Mouse (Mus musculus): ENCODE results near the gene Tmem245. TPM values are rescaled to one million over a fixed set of nuclear protein-coding genes. Genes with fewer than 3 reads are reported as not detected.

The Tmem245 gene
- polyA plus RNA-seq, 1 experiment from 2014 or later, result 11.8 TPM

DNA sequence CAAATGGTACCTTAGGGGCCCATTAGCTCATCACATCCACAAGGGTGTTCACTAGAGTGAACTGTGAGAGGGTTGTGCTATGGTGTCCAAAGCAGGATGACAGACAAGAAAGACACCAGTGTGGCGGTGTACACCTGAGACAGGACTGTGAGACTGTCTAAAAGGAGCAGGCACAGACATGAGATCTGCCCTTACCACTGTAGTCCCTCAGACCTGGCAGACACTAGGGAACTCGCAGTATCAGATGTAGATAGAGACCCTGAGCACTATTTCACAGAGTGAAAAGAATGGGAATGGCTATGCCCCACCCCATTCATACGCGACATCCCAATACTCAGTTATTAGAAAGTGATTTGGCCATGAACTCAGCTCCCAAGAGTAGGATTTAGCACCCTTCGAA lies 91.3 kb downstream of the Tmem245 start:
- no peak overlapping the region for H3K27ac ChIP-seq (ENCODE audit: low read length)
- no peak overlapping the region for H3K4me2 ChIP-seq (replicated peaks; ENCODE audit: low read depth, low read length)
- 0 out of 2 replicates have a peak, but pooled peaks cover 2% of the 10 kb centered on the region for H3K4me1 ChIP-seq (ENCODE audit: control insufficient read depth, insufficient read depth, low read length)
- no peaks in the 10 kb centered on the region for H3K36me3 ChIP-seq (ENCODE audit: control insufficient read depth, insufficient read depth, low read length)
- no peak overlapping the region for H3K4me3 ChIP-seq (ENCODE audit: low read depth, low read length)
- H3K9ac ChIP-seq (replicated peaks; ENCODE audit: low read depth, low read length), result no peak overlapping the region
- 88% methylated on average over 5 of the region's 5 CpGs for WGBS
- ATAC-seq (ENCODE audit: insufficient number of reproducible peaks, insufficient read depth, low FRiP score, low read depth), result no peak; the same call in 1 of the 2 replicates
- no peaks in the 10 kb centered on the region for H3K9me3 ChIP-seq (ENCODE audit: control insufficient read depth, low read depth, low read length)
- H3K27me3 ChIP-seq (ENCODE audit: control insufficient read depth, insufficient read depth, low read length), result no peaks in the 10 kb centered on the region

DNA sequence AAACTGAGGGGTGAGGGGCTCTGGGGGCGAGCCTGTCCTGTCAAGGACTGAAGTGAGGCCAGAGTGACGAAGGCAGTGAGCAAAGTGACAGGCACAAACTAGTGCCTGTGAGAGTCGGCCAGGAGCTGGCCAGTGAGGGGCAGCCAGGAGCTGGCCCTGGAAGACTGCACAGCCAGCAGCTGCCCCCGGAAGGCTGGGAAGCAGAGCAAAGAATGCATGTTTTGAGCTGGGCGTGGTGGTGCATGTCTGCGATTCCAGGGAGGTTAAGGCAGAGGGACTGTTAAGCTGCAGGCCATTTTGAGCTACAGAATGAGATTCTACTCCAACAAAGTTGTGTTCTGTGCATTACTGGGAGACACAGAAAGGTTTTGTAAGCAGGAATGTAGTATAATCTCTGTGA lies 96.5 kb downstream of the Tmem245 start:
- 27% methylated on average over 6 of the region's 6 CpGs for WGBS
- 0 out of 2 replicates have a peak, but pooled peaks cover 3% of the 10 kb centered on the region for H3K4me1 ChIP-seq (ENCODE audit: control insufficient read depth, insufficient read depth, low read length)
- H3K9ac ChIP-seq (replicated peaks; ENCODE audit: low read depth, low read length), result no peak overlapping the region
- no peak overlapping the region for H3K4me3 ChIP-seq (ENCODE audit: low read depth, low read length)
- H3K27me3 ChIP-seq (ENCODE audit: control insufficient read depth, insufficient read depth, low read length), result no peaks in the 10 kb centered on the region
- H3K9me3 ChIP-seq (ENCODE audit: control insufficient read depth, low read depth, low read length), result no peaks in the 10 kb centered on the region
- ATAC-seq (ENCODE audit: insufficient number of reproducible peaks, insufficient read depth, low FRiP score, low read depth), result no peak
- no peak overlapping the region for H3K4me2 ChIP-seq (replicated peaks; ENCODE audit: low read depth, low read length)
- H3K27ac ChIP-seq (ENCODE audit: low read length), result no peak overlapping the region
- H3K36me3 ChIP-seq (ENCODE audit: control insufficient read depth, insufficient read depth, low read length), result no peaks in the 10 kb centered on the region

DNA sequence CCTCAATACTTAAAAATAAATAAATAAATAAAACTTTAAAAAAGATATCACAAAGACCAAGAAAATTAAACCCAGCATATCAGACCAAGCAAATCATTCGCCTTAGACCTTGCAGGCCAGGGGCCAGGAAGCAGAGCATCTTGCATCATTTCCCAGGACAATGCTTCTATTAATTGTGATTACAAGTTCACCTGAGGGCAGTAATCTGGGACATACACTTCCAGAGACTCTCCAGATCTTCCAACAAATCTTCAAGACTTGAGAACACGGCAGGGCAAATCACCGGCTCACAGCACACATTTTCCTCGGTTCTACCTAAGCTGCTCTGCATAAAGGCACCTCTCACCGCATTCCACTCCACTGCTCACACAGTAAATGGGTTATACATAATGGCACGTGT lies 99.2 kb downstream of the Tmem245 start:
- ATAC-seq (ENCODE audit: insufficient number of reproducible peaks, insufficient read depth, low FRiP score, low read depth), result no peak
- H3K4me1 ChIP-seq (ENCODE audit: control insufficient read depth, insufficient read depth, low read length), result 0 out of 2 replicates have a peak, but pooled peaks cover 3% of the 10 kb centered on the region
- WGBS, result 87% methylated on average over 6 of the region's 6 CpGs

DNA sequence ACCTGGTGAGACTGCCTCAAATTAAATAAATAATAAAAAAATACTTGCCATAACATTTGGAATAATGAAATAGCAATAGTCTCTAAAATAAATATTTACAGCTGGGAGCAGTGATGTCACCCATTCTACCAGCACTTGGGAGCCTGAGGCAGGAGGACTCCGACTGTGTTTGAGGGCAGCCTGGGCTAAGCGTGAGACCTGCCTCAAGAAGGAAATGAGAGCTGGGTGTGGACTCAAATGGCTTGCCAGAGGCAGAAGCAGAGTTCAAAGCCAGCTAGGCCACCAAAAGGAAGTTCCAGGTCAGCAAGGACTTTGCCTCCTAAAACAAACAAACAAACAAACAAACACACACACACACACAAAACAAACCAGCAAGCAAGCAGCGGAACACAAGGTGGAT lies 99.8 kb downstream of the Tmem245 start:
- Histone ChIP-seq H3K36me3 (ENCODE audit: control insufficient read depth, insufficient read depth, low read length) (no peaks in the 10 kb centered on the region; the same call in 1 of the 2 replicates), H3K27ac (ENCODE audit: low read length) (no peak overlapping the region), H3K9ac (replicated peaks; ENCODE audit: low read depth, low read length) (no peak overlapping the region), H3K4me1 (ENCODE audit: control insufficient read depth, insufficient read depth, low read length) (0 out of 2 replicates have a peak, but pooled peaks cover 3% of the 10 kb centered on the region), H3K9me3 (ENCODE audit: control insufficient read depth, low read depth, low read length) (no peaks in the 10 kb centered on the region), H3K27me3 (ENCODE audit: control insufficient read depth, insufficient read depth, low read length) (no peaks in the 10 kb centered on the region), H3K4me2 (replicated peaks; ENCODE audit: low read depth, low read length) (no peak overlapping the region), H3K4me3 (ENCODE audit: low read depth, low read length) (no peak overlapping the region)
- 85% methylated on average over 3 of the region's 3 CpGs for WGBS
- ATAC-seq (ENCODE audit: insufficient number of reproducible peaks, insufficient read depth, low FRiP score, low read depth), result no peak

More for the DNA sequence above, 99.2 kb downstream of the Tmem245 start:
- no peak overlapping the region for H3K4me2 ChIP-seq (replicated peaks; ENCODE audit: low read depth, low read length)
- H3K9ac ChIP-seq (replicated peaks; ENCODE audit: low read depth, low read length), result no peak overlapping the region
- H3K27ac ChIP-seq (ENCODE audit: low read length), result no peak overlapping the region
- H3K36me3 ChIP-seq (ENCODE audit: control insufficient read depth, insufficient read depth, low read length), result no peaks in the 10 kb centered on the region; the same call in 1 of the 2 replicates
- no peaks in the 10 kb centered on the region for H3K9me3 ChIP-seq (ENCODE audit: control insufficient read depth, low read depth, low read length)
- no peak overlapping the region for H3K4me3 ChIP-seq (ENCODE audit: low read depth, low read length)
- no peaks in the 10 kb centered on the region for H3K27me3 ChIP-seq (ENCODE audit: control insufficient read depth, insufficient read depth, low read length)

DNA sequence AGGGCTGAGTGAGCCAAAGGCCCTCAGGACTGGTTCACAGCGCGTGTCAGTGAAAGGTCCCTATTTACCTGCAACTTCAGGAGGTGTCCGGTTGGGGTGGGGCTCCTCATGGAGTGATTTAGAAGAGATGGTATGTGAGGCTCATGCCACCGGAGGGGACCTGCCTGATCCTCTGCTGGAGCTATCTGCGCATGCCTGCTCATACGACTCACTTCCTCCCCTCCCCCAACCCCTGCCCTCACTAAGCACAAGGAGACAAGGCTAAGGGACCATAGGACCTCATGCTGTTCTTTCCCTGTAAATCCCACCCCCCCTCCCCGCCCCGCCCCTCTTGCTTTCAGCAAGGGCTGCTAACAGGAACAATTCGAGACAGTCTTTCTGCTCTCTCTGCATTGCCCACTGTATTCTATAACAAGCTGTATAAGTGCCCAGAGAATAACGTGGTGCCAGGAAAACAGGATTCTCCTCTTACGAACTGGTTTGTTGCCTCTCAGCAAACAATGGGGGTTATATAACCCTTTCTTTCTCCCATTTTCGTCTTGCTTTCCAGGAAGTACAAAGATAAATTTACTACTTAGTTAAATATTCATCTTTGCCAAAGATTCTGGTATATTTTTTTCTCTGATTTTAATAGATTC lies 101.2 kb downstream of the Tmem245 start:
- Histone ChIP-seq H3K36me3 (ENCODE audit: control insufficient read depth, insufficient read depth, low read length) (no peaks in the 10 kb centered on the region; the same call in 1 of the 2 replicates), H3K9ac (replicated peaks; ENCODE audit: low read depth, low read length) (no peak overlapping the region), H3K4me3 (ENCODE audit: low read depth, low read length) (no peak overlapping the region), H3K4me2 (replicated peaks; ENCODE audit: low read depth, low read length) (no peak overlapping the region), H3K27me3 (ENCODE audit: control insufficient read depth, insufficient read depth, low read length) (no peaks in the 10 kb centered on the region), H3K4me1 (ENCODE audit: control insufficient read depth, insufficient read depth, low read length) (0 out of 2 replicates have a peak, but pooled peaks cover 2% of the 10 kb centered on the region), H3K27ac (ENCODE audit: low read length) (no peak overlapping the region), H3K9me3 (ENCODE audit: control insufficient read depth, low read depth, low read length) (no peaks in the 10 kb centered on the region)
- WGBS, result 71% methylated on average over 12 of the region's 12 CpGs
- ATAC-seq (ENCODE audit: insufficient number of reproducible peaks, insufficient read depth, low FRiP score, low read depth), result no peak

DNA sequence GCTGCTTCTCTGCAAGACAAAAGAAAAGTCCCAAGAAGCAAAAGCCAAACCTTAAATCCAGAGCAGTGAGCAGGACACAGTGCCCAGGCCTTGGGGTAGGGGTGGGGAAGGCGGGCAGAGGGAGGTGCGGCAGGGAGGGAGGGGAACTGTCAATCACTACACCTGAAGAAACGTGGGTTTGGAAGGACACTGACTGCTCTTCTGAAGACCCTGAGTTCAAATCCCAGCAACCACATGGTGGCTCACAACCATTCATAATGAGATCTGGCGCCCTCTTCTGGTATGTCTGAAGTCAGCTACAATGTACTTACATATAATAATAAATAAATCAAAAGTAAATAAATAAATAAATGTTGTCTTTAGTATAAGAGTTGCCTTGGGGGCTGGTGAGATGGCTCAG lies 102.3 kb downstream of the Tmem245 start:
- 91% methylated on average over 4 of the region's 4 CpGs for WGBS
- Histone ChIP-seq H3K9ac (replicated peaks; ENCODE audit: low read depth, low read length) (no peak overlapping the region), H3K4me3 (ENCODE audit: low read depth, low read length) (no peak overlapping the region), H3K9me3 (ENCODE audit: control insufficient read depth, low read depth, low read length) (no peaks in the 10 kb centered on the region), H3K4me2 (replicated peaks; ENCODE audit: low read depth, low read length) (no peak overlapping the region), H3K36me3 (ENCODE audit: control insufficient read depth, insufficient read depth, low read length) (no peaks in the 10 kb centered on the region; the same call in 1 of the 2 replicates), H3K27ac (ENCODE audit: low read length) (no peak overlapping the region), H3K4me1 (ENCODE audit: control insufficient read depth, insufficient read depth, low read length) (no peaks in the 10 kb centered on the region), H3K27me3 (ENCODE audit: control insufficient read depth, insufficient read depth, low read length) (no peaks in the 10 kb centered on the region)
- ATAC-seq (ENCODE audit: insufficient number of reproducible peaks, insufficient read depth, low FRiP score, low read depth), result no peak

DNA sequence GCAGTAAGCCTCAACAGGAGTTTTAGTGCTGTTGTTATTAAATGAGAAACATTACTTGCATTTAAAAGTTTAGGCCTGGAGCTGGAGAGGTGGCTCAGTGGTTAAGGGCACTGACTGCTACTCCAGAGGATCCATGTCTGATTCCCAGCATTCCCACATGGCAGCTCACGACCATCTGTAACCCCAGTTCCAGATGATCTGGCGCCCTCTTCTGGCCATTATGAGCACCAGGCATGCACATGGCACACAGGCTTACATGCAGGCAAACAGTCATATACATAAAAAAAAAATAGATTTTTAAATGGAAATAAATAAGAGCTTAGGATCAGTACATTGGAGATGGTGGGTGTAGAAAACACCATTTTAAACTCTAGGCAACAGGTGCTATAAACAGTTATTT lies 103.3 kb downstream of the Tmem245 start:
- Histone ChIP-seq H3K4me2 (replicated peaks; ENCODE audit: low read depth, low read length) (no peak overlapping the region), H3K4me3 (ENCODE audit: low read depth, low read length) (no peak overlapping the region), H3K9me3 (ENCODE audit: control insufficient read depth, low read depth, low read length) (no peaks in the 10 kb centered on the region), H3K9ac (replicated peaks; ENCODE audit: low read depth, low read length) (no peak overlapping the region), H3K4me1 (ENCODE audit: control insufficient read depth, insufficient read depth, low read length) (no peaks in the 10 kb centered on the region), H3K27me3 (ENCODE audit: control insufficient read depth, insufficient read depth, low read length) (no peaks in the 10 kb centered on the region), H3K36me3 (ENCODE audit: control insufficient read depth, insufficient read depth, low read length) (no peaks in the 10 kb centered on the region; the same call in 1 of the 2 replicates), H3K27ac (ENCODE audit: low read length) (no peak overlapping the region)
- ATAC-seq (ENCODE audit: insufficient number of reproducible peaks, insufficient read depth, low FRiP score, low read depth), result no peak
- WGBS, result 77% methylated on average over 2 of the region's 2 CpGs

DNA sequence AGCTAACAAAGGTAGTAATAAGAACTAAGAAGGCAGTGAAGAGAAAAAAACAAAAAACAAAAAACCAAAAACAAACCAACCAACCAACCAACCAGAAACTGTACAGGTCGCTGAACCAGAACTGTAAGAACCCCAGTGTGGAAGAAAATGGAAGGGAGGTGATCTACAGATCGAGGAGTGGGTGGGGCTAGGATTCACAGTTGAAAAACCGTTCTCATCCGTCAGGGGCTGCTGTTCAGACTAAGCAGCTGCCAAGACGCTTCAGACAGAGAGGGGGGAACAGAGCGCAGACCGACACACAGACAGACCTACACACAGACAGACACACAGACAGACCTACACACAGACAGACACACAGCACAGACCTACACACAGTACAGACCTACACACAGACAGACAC lies 104.7 kb downstream of the Tmem245 start:
- WGBS, result 74% methylated on average over 7 of the region's 7 CpGs
- H3K4me1 ChIP-seq (ENCODE audit: control insufficient read depth, insufficient read depth, low read length), result no peaks in the 10 kb centered on the region
- no peak overlapping the region for H3K27ac ChIP-seq (ENCODE audit: low read length)
- H3K4me2 ChIP-seq (replicated peaks; ENCODE audit: low read depth, low read length), result no peak overlapping the region
- H3K36me3 ChIP-seq (ENCODE audit: control insufficient read depth, insufficient read depth, low read length), result no peaks in the 10 kb centered on the region; the same call in 1 of the 2 replicates
- H3K27me3 ChIP-seq (ENCODE audit: control insufficient read depth, insufficient read depth, low read length), result no peaks in the 10 kb centered on the region
- no peak for ATAC-seq (ENCODE audit: insufficient number of reproducible peaks, insufficient read depth, low FRiP score, low read depth)
- no peak overlapping the region for H3K9ac ChIP-seq (replicated peaks; ENCODE audit: low read depth, low read length)
- H3K9me3 ChIP-seq (ENCODE audit: control insufficient read depth, low read depth, low read length), result no peaks in the 10 kb centered on the region
- no peak overlapping the region for H3K4me3 ChIP-seq (ENCODE audit: low read depth, low read length)

DNA sequence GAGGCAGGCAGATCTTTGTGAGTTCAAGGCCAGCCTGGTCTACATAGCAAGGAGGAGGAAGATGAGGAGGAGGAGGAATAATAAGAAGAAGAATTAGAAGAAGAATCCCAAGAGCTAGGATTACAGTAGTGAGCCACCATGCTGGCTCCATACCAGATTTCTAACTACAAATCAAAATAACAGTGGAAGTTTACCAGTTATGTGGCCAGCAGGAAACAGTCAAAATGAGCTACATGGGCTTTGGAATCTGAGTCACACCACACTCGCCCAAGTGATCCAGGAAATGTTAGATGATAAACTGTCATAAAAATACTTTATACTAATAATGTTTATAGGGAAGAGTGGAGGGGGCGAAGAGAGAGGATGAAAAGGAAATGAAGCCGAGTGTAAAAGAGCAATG lies 106.9 kb downstream of the Tmem245 start:
- Histone ChIP-seq H3K4me2 (replicated peaks; ENCODE audit: low read depth, low read length) (no peak overlapping the region), H3K4me3 (ENCODE audit: low read depth, low read length) (no peak overlapping the region), H3K27ac (ENCODE audit: low read length) (no peak overlapping the region), H3K9me3 (ENCODE audit: control insufficient read depth, low read depth, low read length) (no peaks in the 10 kb centered on the region), H3K36me3 (ENCODE audit: control insufficient read depth, insufficient read depth, low read length) (no peaks in the 10 kb centered on the region; the same call in 1 of the 2 replicates), H3K4me1 (ENCODE audit: control insufficient read depth, insufficient read depth, low read length) (no peaks in the 10 kb centered on the region), H3K9ac (replicated peaks; ENCODE audit: low read depth, low read length) (no peak overlapping the region), H3K27me3 (ENCODE audit: control insufficient read depth, insufficient read depth, low read length) (no peaks in the 10 kb centered on the region)
- WGBS, result 63% methylated on average over 3 of the region's 3 CpGs
- no peak for ATAC-seq (ENCODE audit: insufficient number of reproducible peaks, insufficient read depth, low FRiP score, low read depth)

All from stomach, embryonic 14.5 days (tissue).